Mouse (Mus musculus) E14TG2a.4 (cell line): ENCODE measurements around the gene Rbms3.

Experiments
- CTCF ChIP-seq: conservative IDR thresholded peaks from 2 replicates; pipeline ENCODE4 v1.5.1; 2014; ENCODE audit warnings: low read length
- NANOG ChIP-seq: IDR thresholded peaks from 2 replicates; pipeline ENCODE4 v1.6.1; 2014; ENCODE audit warnings: borderline replicate concordance, low read length, mixed read lengths

DNA sequence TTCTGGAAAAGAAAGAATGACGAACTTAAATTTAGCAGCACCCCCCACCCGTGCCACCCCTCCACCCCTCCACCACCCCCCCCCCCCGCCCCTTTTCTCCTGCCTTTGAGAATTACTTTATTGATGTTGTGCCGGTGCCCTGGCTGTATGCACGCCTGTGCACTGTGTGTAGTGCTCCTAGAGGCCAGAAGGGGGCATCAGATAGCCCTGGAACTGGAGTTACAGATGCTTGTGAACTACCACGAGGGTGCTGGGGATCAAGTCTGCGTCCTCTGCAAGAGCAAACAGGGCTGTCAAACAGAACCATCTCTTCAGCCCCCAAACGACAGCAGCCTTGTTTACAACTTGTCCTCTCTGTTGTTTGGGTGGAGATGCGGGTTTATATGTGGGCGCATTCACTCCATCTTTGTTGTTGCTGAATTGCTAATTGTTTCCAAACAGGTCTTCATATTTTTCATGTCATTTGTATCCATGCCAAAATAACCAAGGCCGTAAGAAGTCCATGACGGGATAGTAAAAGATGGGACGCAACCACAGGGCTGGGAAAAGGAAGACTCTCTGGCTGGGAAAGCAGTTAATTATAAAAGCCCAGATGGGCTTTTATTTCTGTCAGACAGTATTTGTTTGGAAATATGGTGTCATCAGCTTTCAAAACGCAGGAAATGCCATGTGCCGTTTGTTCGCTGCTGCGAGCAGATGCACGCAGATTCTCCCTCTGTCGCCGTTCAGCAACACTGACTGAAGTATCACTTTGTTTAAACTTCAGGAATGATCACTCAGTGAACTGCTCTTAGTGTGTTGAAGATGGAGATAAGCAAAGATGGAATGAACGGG, 652.9 kb downstream of the Rbms3 start:
- TF ChIP-seq CTCF (peak; percentile 48), NANOG (no peak)
